Mouse (Mus musculus) embryonic facial prominence, embryonic 15.5 days (tissue): Measurements from ENCODE around the gene Pax3. TPM values are rescaled to one million over a fixed set of nuclear protein-coding genes. Genes with fewer than 3 reads are reported as not detected.

ENCODE experiments used
- ATAC-seq: fragments of 200-750 bp; cut with Nextera tagmentation; 2 replicates; pipeline ENCODE4 v1.8.0; 2017; ENCODE audit warnings: low read depth, moderate TSS enrichment; ENCODE audit not compliant: insufficient number of reproducible peaks, low FRiP score, low TSS enrichment
- H3K27ac ChIP-seq: fragments of 300-500 bp; sonication (generic); replicated peaks from 2 replicates; pipeline ENCODE4 v1.5.1; 2015; ENCODE audit warnings: mild to moderate bottlenecking, inconsistent platforms
- H3K27me3 ChIP-seq: fragments of 300-500 bp; sonication (generic); 2 replicates; pipeline ENCODE4 v1.6.1; 2015; ENCODE audit warnings: inconsistent platforms
- H3K36me3 ChIP-seq: fragments of 300-500 bp; sonication (generic); 2 replicates; pipeline ENCODE4 v1.6.1; 2015; ENCODE audit warnings: mild to moderate bottlenecking, inconsistent platforms
- H3K4me1 ChIP-seq: fragments of 300-500 bp; sonication (generic); 2 replicates; pipeline ENCODE4 v1.6.1; 2015; ENCODE audit warnings: inconsistent platforms
- H3K4me2 ChIP-seq: fragments of 300-500 bp; sonication (generic); replicated peaks from 2 replicates; pipeline ENCODE4 v1.6.1; 2015; ENCODE audit warnings: mild to moderate bottlenecking, inconsistent platforms
- H3K4me3 ChIP-seq: fragments of 300-500 bp; sonication (generic); replicated peaks from 2 replicates; pipeline ENCODE4 v1.5.1; 2015; ENCODE audit warnings: mild to moderate bottlenecking, inconsistent platforms
- H3K9ac ChIP-seq: fragments of 300-500 bp; sonication (generic); 2 replicates; pipeline ENCODE4 v1.6.1; 2015; ENCODE audit warnings: inconsistent platforms
- H3K9me3 ChIP-seq: fragments of 300-500 bp; sonication (generic); replicated peaks from 2 replicates; pipeline ENCODE4 v1.6.1; 2016; ENCODE audit warnings: inconsistent platforms
- WGBS: fragments of 180-500 bp; shearing (Covaris S2); methylation state at CpG from one replicate; pipeline ENCODE4 v1.1.7; 2015; 5-methylcytosine and 5-hydroxymethylcytosine counted together
- polyA plus RNA-seq: library from polyadenylated mRNA; unstranded; fragments of >200 nt; fragmentation: Nextera tagmentation; extraction: Ambion mirVana; gene quantifications from 2 replicates; pipeline ENCODE4 v1.2.1, GENCODE M21; 2015

Pax3 gene
- polyA plus RNA-seq, 1 experiment from 2014 or later = 47.2 TPM

DNA sequence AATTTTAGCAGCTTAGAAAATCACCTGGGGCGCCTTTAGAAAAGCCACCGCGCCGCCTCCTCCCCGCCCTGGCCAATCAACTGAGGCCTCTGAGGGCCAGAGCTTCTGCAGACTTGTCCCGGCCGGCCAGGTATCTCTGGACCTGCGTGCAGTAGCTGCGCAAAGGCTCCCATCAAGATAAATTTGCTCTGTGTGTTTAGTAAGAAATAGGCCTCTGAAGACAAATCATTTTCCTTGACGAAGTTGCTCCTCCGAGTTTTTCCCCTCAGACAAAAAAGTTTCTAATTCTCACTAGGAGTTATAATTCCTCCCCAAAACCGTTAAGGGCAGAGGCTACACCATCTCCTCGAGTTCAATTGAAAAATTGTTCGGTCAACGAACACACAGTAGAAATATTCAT is 13.6 kb upstream of the Pax3 start:
- Histone ChIP-seq H3K4me3 (no peak overlapping the region), H3K4me2 (no peak overlapping the region), H3K9ac (no peak overlapping the region)

DNA sequence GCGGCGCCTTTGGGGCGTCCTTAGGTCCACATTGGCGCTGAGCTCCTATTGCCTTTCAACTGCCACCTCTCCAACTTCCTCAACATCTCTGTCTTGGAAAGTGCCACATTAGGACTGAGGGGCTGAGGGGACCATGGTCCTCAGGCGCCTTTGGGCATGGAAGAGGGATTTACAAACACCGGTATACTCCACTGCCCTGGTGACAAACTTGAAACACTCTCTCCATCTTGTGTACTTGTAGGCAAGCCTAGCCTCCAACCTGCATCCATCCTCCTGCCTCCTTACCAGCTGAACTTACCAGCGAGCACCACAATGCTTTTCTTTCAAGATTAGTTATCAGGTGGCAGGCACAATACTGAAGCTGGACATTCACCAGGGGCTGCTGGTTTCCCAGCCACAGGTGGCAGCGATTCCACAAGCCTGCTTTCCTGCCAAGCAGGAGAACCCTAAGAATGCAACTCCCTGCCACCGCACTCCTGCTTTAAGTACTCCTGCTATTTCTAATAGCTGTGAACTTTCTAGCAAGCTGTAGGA is 11.4 kb upstream of the Pax3 start:
- Histone ChIP-seq H3K36me3 (no peaks in the 10 kb centered on the region), H3K27me3 (peaks cover 96% of the 10 kb centered on the region), H3K4me1 (peaks cover 2% of the 10 kb centered on the region; the same call in 1 of the 2 replicates), H3K27ac (no peak overlapping the region), H3K4me2 (no peak overlapping the region), H3K9me3 (no peaks in the 10 kb centered on the region), H3K9ac (no peak overlapping the region), H3K4me3 (no peak overlapping the region)
- ATAC-seq = no peak
- WGBS = 34% methylated on average over 9 of the region's 9 CpGs

More for the DNA sequence above, 13.6 kb upstream of the Pax3 start:
- H3K27ac ChIP-seq = no peak overlapping the region
- no peaks in the 10 kb centered on the region for H3K9me3 ChIP-seq
- peaks cover 87% of the 10 kb centered on the region for H3K27me3 ChIP-seq
- ATAC-seq = no peak
- no peaks in the 10 kb centered on the region for H3K36me3 ChIP-seq
- 10% methylated on average over 15 of the region's 15 CpGs for WGBS
- H3K4me1 ChIP-seq = no peaks in the 10 kb centered on the region

GRCm38 (mm10) chr1:78204341-78204740 is 7.4 kb upstream of the Pax3 start:
- peaks cover 9% of the 10 kb centered on the region; the same call in 1 of the 2 replicates for H3K4me1 ChIP-seq
- H3K36me3 ChIP-seq = no peaks in the 10 kb centered on the region
- H3K27me3 ChIP-seq = peaks cover 89% of the 10 kb centered on the region
- no peak overlapping the region for H3K9ac ChIP-seq
- H3K9me3 ChIP-seq = no peaks in the 10 kb centered on the region
- no peak for ATAC-seq
- 48% methylated on average over 4 of the region's 4 CpGs for WGBS
- H3K4me3 ChIP-seq = peak overlapping the region; percentile 51
- no peak overlapping the region for H3K27ac ChIP-seq
- H3K4me2 ChIP-seq = peak overlapping the region; percentile 65

DNA sequence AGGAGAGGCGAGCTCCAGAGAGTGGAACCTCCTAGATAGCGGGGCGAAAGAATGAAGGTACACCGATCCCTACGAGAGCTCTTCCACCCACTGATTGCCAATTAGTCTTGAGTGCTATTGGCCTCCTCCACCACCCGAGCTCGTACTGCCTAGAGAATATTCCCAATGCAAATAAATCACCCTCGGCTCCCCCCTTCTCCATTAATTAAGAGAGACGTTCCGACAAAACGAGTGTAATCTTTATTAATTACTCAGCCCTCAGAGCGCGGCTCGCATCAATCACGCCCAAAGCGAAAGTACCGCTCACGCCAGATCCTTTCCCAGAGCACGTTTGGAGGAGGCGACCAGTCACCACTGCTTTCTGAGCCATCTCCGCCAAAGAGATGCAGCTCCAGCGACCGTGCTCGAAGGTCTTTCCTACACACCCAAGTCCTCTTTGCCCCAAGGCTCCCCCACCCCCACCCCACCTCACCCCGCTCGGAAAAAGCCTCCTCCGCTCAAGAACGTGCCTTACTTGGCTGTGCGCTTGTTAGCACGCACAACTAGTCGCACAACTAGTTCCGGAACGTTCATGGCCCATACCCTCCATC is 6.8 kb upstream of the Pax3 start:
- H3K4me2 ChIP-seq = peak overlapping the region; percentile 65
- H3K9ac ChIP-seq = peak overlapping the region; percentile 21; the same call in 1 of the 2 replicates
- peak overlapping the region; percentile 51 for H3K4me3 ChIP-seq
- peak overlapping the region; percentile 58 for H3K27ac ChIP-seq
- no peaks in the 10 kb centered on the region for H3K9me3 ChIP-seq
- peaks cover 89% of the 10 kb centered on the region for H3K27me3 ChIP-seq
- H3K36me3 ChIP-seq = no peaks in the 10 kb centered on the region
- WGBS = under 1% methylated on average over 33 of the region's 33 CpGs
- peaks cover 9% of the 10 kb centered on the region; the same call in 1 of the 2 replicates for H3K4me1 ChIP-seq
- no peak; the same call in 1 of the 2 replicates for ATAC-seq

GRCm38 (mm10) chr1:78203086-78203614 is 6.2 kb upstream of the Pax3 start:
- Histone ChIP-seq H3K36me3 (no peaks in the 10 kb centered on the region), H3K9ac (no peak overlapping the region), H3K9me3 (no peaks in the 10 kb centered on the region), H3K27me3 (peaks cover 89% of the 10 kb centered on the region), H3K4me2 (peak overlapping the region; percentile 65), H3K4me1 (peaks cover 9% of the 10 kb centered on the region; the same call in 1 of the 2 replicates), H3K4me3 (peak overlapping the region; percentile 51), H3K27ac (peak overlapping the region; percentile 58)
- WGBS = 2% methylated on average over 14 of the region's 14 CpGs
- ATAC-seq = peak; percentile 12; the same call in 1 of the 2 replicates

- peak overlapping the region; percentile 65 for H3K4me2 ChIP-seq
- H3K36me3 ChIP-seq = no peaks in the 10 kb centered on the region
Measured at GRCm38 (mm10) chr1:78202466-78203085, 5.6 kb upstream of the Pax3 start.

DNA sequence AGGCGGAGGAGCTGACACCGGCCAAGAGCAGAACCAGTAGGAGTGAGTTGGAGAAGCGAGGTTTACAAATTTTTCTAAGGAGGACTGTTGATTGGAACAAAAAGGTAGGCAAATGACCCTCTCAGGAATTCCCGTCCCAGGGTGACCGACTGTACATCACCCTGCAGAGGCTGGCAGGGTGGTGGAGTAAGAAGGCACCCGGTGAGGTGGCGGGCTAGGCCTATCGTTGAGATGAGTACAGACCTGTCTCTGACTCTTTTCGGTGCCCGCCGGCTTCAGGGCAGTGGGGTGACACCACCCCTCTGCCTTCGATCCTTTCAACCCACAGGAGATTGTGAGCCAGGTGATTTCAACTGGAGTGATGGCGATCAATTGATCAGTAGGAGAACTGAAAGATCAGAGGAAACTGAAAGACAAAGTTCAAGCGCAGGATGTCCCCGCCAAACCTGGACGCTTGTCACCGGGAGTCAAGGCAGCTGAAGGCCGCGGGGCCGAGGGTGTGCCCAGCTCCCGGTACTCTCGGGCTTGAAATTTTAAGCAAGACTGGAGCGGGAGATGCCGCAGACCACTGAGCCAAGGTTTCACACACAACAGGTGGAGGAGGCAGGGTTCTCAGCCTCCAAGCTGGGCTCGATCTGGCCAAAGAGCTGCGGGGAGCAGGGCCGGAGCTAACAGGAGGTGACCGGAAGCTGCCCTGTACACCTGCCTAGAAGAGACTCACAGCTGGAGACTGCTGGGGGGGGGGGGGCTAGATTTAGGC is 4.5 kb upstream of the Pax3 start:
- Histone ChIP-seq H3K4me1 (peaks cover 22% of the 10 kb centered on the region), H3K4me2 (peak overlapping the region; percentile 33), H3K27me3 (peaks cover 87% of the 10 kb centered on the region), H3K4me3 (peak overlapping the region; percentile 23), H3K27ac (no peak overlapping the region), H3K9ac (no peak overlapping the region), H3K9me3 (no peaks in the 10 kb centered on the region), H3K36me3 (no peaks in the 10 kb centered on the region)
- 16% methylated on average over 28 of the region's 28 CpGs for WGBS
- ATAC-seq = no peak

More at GRCm38 (mm10) chr1:78202466-78203085, 5.6 kb upstream of the Pax3 start:
- Histone ChIP-seq H3K27me3 (peaks cover 89% of the 10 kb centered on the region), H3K4me3 (peak overlapping the region; percentile 51), H3K9ac (no peak overlapping the region), H3K4me1 (peaks cover 11% of the 10 kb centered on the region), H3K9me3 (no peaks in the 10 kb centered on the region), H3K27ac (peak overlapping the region; percentile 58; the same call in 1 of the 2 replicates)
- ATAC-seq = no peak
- WGBS = 5% methylated on average over 23 of the region's 23 CpGs

DNA sequence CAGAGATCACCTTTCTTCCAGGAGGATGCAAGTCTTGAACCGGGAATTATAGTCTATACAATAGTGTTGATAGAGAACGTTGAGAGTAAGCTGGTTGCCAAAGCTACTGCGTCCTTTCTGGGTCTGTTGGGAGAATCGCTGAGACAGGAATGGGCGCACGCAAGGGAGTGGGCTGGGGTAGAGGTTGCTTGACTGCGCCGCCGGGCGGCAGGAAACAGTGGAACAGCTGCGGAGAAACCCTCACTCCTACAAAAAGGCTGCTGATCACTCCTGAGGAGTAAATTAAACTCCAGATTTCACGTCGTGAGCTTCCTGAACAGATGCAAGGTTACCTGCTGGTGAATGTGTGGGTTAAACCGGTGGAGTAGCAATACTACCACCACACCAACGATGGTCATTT is 3.3 kb upstream of the Pax3 start:
- peak overlapping the region; percentile 23; the same call in 1 of the 2 replicates for H3K4me3 ChIP-seq
- H3K4me2 ChIP-seq = peak overlapping the region; percentile 33
- WGBS = 10% methylated on average over 15 of the region's 15 CpGs

GRCm38 (mm10) chr1:78199221-78199620 is 2.3 kb upstream of the Pax3 start:
- Histone ChIP-seq H3K9ac (no peak overlapping the region), H3K9me3 (no peaks in the 10 kb centered on the region), H3K4me2 (no peak overlapping the region), H3K36me3 (no peaks in the 10 kb centered on the region), H3K27ac (no peak overlapping the region), H3K4me1 (peaks cover 25% of the 10 kb centered on the region), H3K4me3 (no peak overlapping the region), H3K27me3 (peaks cover 70% of the 10 kb centered on the region)
- 26% methylated on average over 9 of the region's 9 CpGs for WGBS
- no peak for ATAC-seq

More for the DNA sequence above, 3.3 kb upstream of the Pax3 start:
- Histone ChIP-seq H3K27ac (0 out of 2 replicates have a peak overlapping the region, but pooled peaks have one; percentile 1), H3K36me3 (no peaks in the 10 kb centered on the region), H3K9me3 (no peaks in the 10 kb centered on the region), H3K9ac (no peak overlapping the region), H3K4me1 (peaks cover 25% of the 10 kb centered on the region), H3K27me3 (peaks cover 78% of the 10 kb centered on the region)
- ATAC-seq = no peak

DNA sequence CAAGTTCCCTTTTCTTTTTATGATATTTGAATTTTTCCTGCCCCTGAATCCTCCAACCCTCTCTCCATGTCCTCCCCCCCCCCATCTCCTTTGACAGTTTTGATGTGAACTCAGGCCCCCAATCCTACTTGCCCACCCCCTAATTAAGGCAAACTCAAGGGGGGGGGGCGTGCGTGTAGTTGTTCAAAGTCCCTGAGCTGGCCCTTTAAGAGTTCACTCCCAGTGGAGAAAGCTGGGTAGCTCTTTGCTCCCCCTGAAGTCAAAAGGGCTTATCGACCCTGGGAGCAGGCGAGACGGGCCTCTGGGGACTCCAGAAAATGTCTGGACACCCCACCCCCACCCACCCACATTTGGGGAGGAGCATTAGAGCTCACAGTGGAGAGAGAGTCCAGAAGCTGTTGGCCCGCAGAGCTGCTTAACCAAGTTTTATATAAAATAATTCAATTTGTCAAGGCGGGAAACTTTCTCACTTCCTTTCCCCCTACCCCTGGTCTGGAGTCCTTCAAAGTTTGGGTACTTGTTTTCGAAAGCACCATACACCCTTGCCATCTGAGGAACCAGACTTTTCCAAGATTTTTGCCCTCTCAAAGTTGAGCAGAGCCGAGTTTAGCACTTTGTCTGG is 1.5 kb upstream of the Pax3 start:
- Histone ChIP-seq H3K4me2 (peak overlapping the region; percentile 66), H3K4me1 (peaks cover 25% of the 10 kb centered on the region), H3K9me3 (no peaks in the 10 kb centered on the region), H3K36me3 (no peaks in the 10 kb centered on the region), H3K27me3 (peaks cover 67% of the 10 kb centered on the region), H3K4me3 (peak overlapping the region; percentile 61), H3K9ac (no peak overlapping the region), H3K27ac (0 out of 2 replicates have a peak overlapping the region, but pooled peaks have one; percentile 91)
- ATAC-seq = no peak
- 18% methylated on average over 9 of the region's 9 CpGs for WGBS
